Mouse (Mus musculus): Measurements from ENCODE around the gene Grin3b. TPM values are rescaled to one million over a fixed set of nuclear protein-coding genes. Genes with fewer than 3 reads are reported as not detected.

Gene Grin3b
- polyA plus RNA-seq (2015; fragmentation: Nextera tagmentation; extraction: Ambion mirVana) = 0.34 and 0.45 TPM in 2 replicates

DNA sequence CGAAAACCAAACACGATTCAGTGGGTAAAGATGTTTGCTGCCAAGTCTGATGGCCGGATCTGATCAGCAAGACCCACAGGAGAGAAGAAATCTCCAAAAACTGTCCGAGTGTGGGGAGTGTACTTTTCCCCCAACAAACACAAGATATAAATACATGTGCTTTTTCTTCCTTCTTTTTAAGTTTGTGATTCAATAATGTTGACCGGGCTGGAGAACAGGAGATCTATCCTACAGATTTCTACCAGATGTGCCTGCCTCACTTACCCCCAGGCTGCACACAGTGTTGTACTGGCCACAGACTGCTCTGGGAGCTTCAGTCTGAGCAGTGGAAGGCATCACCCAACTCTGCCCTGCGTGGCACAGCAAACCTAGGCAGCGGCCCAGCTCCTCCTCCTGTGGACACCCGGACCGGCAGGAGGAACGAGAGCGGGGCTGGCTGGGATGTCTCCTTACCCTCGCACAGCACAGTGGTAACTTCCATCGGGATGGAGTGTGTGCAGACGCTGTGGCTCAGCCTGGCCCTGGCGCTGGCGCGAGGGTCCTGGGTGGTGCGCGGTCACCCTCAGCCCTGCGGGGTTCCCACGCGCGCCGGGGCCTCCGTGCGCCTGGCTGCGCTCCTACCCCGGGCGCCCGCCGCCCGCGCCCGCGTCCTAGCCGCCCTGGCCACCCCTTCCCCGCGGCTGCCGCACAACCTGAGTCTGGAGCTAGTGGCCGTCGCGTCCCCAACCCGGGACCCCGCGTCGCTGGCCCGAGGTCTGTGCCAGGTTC is at the start of gene Grin3b:
Gene Grin3b, plus strand, starts transcription at position 301 of the 768 bp plus-strand sequence.
- H3K4me2 ChIP-seq = peak within 1 kb of the TSS; percentile 91
- 0 out of 2 replicates have a peak, but pooled peaks have one; percentile 9 for ATAC-seq (ENCODE audit: borderline replicate concordance, extremely low read depth, low FRiP score, low TSS enrichment)
- H3K9ac ChIP-seq = peak within 1 kb of the TSS; percentile 50
- peaks cover 30% of the 10 kb centered on the region for H3K27me3 ChIP-seq
- peak within 1 kb of the TSS; percentile 46 for H3K4me3 ChIP-seq
- no peaks in the 10 kb centered on the region for H3K9me3 ChIP-seq
- peaks cover 40% of the 10 kb centered on the region for H3K36me3 ChIP-seq
- no peak within 1 kb of the TSS for H3K27ac ChIP-seq
- WGBS = 6% methylated on average over 42 of the region's 47 CpGs
- H3K4me1 ChIP-seq = peaks cover 31% of the 10 kb centered on the region

GRCm38 (mm10) chr10:79920958-79921535 is 49.5 kb upstream of the Grin3b start, which contains the start of gene R3hdm4:
R3hdm4 (minus strand) TSS chr10:79921208.
- no peaks in the 10 kb centered on the region for H3K36me3 ChIP-seq
- H3K4me3 ChIP-seq = peak within 1 kb of the TSS; percentile 29
- H3K9ac ChIP-seq = peak within 1 kb of the TSS; percentile 24; the same call in 1 of the 2 replicates
- peak within 1 kb of the TSS; percentile 53 for H3K4me2 ChIP-seq
- H3K4me1 ChIP-seq = peaks cover 47% of the 10 kb centered on the region
- H3K9me3 ChIP-seq = no peaks in the 10 kb centered on the region
- peaks cover 62% of the 10 kb centered on the region for H3K27me3 ChIP-seq
- H3K27ac ChIP-seq = no peak within 1 kb of the TSS
- ATAC-seq (ENCODE audit: borderline replicate concordance, extremely low read depth, low FRiP score, low TSS enrichment) = no peak
- WGBS = 4% methylated on average over 41 of the region's 41 CpGs

- no peaks in the 10 kb centered on the region for H3K36me3 ChIP-seq
- H3K4me3 ChIP-seq = peak overlapping the region; percentile 29
- peaks cover 48% of the 10 kb centered on the region for H3K4me1 ChIP-seq
- no peak for ATAC-seq (ENCODE audit: borderline replicate concordance, extremely low read depth, low FRiP score, low TSS enrichment)
- H3K27me3 ChIP-seq = peaks cover 62% of the 10 kb centered on the region
- H3K9me3 ChIP-seq = no peaks in the 10 kb centered on the region
- H3K4me2 ChIP-seq = peak overlapping the region; percentile 53
- 2% methylated on average over 34 of the region's 34 CpGs for WGBS
- peak overlapping the region; percentile 24; the same call in 1 of the 2 replicates for H3K9ac ChIP-seq
- no peak overlapping the region for H3K27ac ChIP-seq
Measured at GRCm38 (mm10) chr10:79921572-79921971, 48.9 kb upstream of the Grin3b start.

GRCm38 (mm10) chr10:79924998-79925784 is 45.3 kb upstream of the Grin3b start:
- H3K27me3 ChIP-seq = peaks cover 34% of the 10 kb centered on the region
- H3K27ac ChIP-seq = no peak overlapping the region
- no peak for ATAC-seq (ENCODE audit: borderline replicate concordance, extremely low read depth, low FRiP score, low TSS enrichment)
- H3K9ac ChIP-seq = no peak overlapping the region
- 9% methylated on average over 29 of the region's 29 CpGs for WGBS
- H3K4me1 ChIP-seq = peaks cover 45% of the 10 kb centered on the region
- H3K36me3 ChIP-seq = no peaks in the 10 kb centered on the region
- peak overlapping the region; percentile 91 for H3K4me2 ChIP-seq
- peak overlapping the region; percentile 77 for H3K4me3 ChIP-seq
- no peaks in the 10 kb centered on the region for H3K9me3 ChIP-seq

GRCm38 (mm10) chr10:79925785-79926490 is 44.6 kb upstream of the Grin3b start:
- Histone ChIP-seq H3K4me3 (peak overlapping the region; percentile 77), H3K4me1 (peaks cover 43% of the 10 kb centered on the region), H3K27ac (peak overlapping the region; percentile 93), H3K27me3 (peaks cover 27% of the 10 kb centered on the region), H3K9ac (peak overlapping the region; percentile 81), H3K36me3 (no peaks in the 10 kb centered on the region), H3K4me2 (peak overlapping the region; percentile 91), H3K9me3 (no peaks in the 10 kb centered on the region)
- ATAC-seq (ENCODE audit: borderline replicate concordance, extremely low read depth, low FRiP score, low TSS enrichment) = no peak; the same call in 1 of the 2 replicates
- WGBS = 5% methylated on average over 15 of the region's 15 CpGs

DNA sequence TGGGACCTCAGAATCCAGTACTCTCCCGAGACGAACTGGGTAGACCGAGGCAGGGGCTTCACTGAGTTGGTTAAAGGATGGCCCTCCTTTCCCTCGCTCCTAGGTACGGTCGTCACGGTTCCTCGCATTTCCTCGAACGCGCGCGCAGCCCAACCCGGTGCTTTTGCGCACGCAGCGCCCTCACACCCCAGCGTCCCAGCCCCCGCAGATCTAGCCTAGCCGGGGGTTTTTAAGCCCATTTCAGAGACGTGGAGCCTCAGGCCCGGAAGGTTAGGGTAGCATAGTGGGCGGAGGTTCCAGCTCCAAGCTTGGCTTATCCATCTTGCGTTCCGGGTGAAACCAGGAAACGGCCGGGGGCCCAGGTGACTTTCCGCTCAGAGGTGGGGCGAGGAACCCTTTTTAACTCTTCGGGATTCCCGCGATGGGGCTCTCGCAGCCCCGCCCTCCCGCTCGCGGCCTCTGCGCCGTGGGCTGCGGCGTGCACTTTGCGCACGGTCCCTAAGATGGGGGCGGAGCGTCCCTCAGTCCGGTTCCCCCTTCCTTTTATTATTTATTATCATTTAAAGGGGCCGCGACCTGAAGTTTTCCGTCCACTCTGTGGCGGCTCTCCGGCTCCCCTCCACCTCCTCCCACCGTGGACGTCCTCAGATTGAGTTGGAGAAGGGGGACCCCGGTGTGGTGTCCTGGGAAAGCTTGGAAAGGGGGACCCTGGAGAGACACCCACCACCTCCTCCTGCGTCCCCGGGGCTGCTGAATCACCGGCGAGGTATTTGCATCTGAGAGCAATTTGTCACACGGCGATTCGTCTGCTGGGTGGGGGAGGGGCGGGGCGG is 43.8 kb upstream of the Grin3b start, which contains the start of gene Arid3a:
Gene Arid3a, plus strand, starts transcription at position 553 of the 833 bp plus-strand sequence.
- no peaks in the 10 kb centered on the region for H3K9me3 ChIP-seq
- under 1% methylated on average over 63 of the region's 63 CpGs for WGBS
- 0 out of 2 replicates have a peak, but pooled peaks cover under 1% of the 10 kb centered on the region for H3K36me3 ChIP-seq
- peaks cover 19% of the 10 kb centered on the region for H3K27me3 ChIP-seq
- peak within 1 kb of the TSS; percentile 81 for H3K9ac ChIP-seq
- peak within 1 kb of the TSS; percentile 91 for H3K4me2 ChIP-seq
- peak; percentile 71 for ATAC-seq (ENCODE audit: borderline replicate concordance, extremely low read depth, low FRiP score, low TSS enrichment)
- H3K4me3 ChIP-seq = peak within 1 kb of the TSS; percentile 77
- H3K4me1 ChIP-seq = peaks cover 44% of the 10 kb centered on the region
- peak within 1 kb of the TSS; percentile 93 for H3K27ac ChIP-seq

GRCm38 (mm10) chr10:79927324-79928029 is 43.0 kb upstream of the Grin3b start:
- Histone ChIP-seq H3K4me3 (peak overlapping the region; percentile 77), H3K4me2 (peak overlapping the region; percentile 91), H3K4me1 (peaks cover 50% of the 10 kb centered on the region), H3K9me3 (no peaks in the 10 kb centered on the region), H3K27ac (peak overlapping the region; percentile 93), H3K36me3 (0 out of 2 replicates have a peak, but pooled peaks cover 3% of the 10 kb centered on the region), H3K27me3 (peaks cover 11% of the 10 kb centered on the region), H3K9ac (peak overlapping the region; percentile 81)
- under 1% methylated on average over 54 of the region's 54 CpGs for WGBS
- ATAC-seq (ENCODE audit: borderline replicate concordance, extremely low read depth, low FRiP score, low TSS enrichment) = peak; percentile 14

DNA sequence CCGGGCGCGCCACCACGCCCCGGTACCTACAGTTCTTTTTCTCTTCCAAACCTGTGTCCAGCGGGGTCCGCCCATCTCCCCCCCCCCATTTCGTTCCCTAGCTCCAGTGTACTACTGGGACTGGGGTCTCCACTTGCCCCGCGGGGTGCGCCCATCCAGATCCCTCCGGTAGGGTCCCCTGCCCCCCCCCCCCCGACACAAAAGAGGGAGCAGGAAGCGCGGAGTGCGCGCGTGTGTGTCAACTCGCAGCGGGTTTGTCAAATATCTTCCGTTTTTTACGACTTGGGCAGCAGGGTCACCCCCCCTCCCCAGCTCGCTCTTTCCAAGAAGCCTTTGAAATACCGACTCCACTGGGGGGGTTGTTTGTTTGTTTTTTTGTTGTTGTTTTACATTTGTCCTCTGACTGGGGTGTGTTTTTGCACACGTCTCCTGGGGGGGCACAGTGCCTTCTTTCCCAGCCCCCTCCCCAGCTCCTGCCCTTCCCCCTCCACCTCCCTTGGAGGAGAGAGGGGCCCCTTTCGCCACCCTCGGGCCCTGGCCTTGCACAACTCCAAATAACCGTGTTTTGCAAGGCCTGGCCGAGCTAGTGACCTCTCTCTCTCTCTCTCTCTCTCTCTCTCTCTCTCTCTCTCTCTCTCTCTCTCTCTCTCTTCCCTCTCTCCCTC is 42.4 kb upstream of the Grin3b start:
- Histone ChIP-seq H3K4me3 (peak overlapping the region; percentile 77), H3K4me2 (peak overlapping the region; percentile 91), H3K9me3 (no peaks in the 10 kb centered on the region), H3K27me3 (peaks cover 5% of the 10 kb centered on the region), H3K4me1 (peaks cover 56% of the 10 kb centered on the region), H3K36me3 (0 out of 2 replicates have a peak, but pooled peaks cover 3% of the 10 kb centered on the region), H3K27ac (peak overlapping the region; percentile 93), H3K9ac (peak overlapping the region; percentile 81)
- under 1% methylated on average over 26 of the region's 29 CpGs for WGBS
- no peak for ATAC-seq (ENCODE audit: borderline replicate concordance, extremely low read depth, low FRiP score, low TSS enrichment)

DNA sequence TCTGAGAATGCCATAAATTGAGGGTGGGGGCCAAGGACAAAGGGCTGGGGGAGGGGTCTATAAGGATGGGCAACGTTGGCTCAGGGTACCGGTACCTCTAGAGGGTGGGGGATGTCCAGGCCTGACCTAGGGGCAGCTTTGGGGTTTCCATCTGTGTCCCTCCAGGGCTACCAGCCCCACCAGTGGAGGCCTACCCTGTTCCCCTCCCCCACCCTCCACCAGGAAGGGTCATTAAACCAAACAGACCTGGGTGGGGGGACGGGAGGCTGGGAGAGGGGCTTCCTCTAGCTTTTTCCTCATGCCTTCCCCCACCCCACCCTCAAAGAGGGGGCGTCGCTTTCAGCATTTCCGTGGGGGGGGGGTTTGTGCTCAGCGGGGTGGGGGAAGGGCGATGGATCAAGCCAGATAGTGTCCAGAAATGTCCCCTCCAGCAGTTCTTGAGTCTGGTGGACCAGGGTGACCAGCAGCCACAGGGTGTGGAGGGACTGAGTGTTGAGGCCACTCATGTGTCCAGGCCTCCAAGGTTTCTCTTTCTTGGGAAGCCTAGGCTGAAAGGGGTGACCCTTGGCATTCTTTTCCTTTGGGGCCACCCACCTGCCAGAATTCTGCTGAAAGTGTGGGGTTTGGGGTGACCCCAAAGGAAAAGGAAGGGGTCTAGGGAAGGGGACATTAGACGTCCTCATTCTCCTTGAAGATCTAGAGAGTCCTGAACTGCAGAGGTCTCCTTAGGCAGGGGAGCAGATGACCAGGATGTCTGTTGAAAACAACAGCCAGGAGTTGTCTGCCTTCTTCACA is 41.4 kb upstream of the Grin3b start:
- H3K4me2 ChIP-seq = peak overlapping the region; percentile 91
- no peak for ATAC-seq (ENCODE audit: borderline replicate concordance, extremely low read depth, low FRiP score, low TSS enrichment)
- H3K4me3 ChIP-seq = peak overlapping the region; percentile 77
- peaks cover 66% of the 10 kb centered on the region for H3K4me1 ChIP-seq
- H3K9ac ChIP-seq = peak overlapping the region; percentile 33; the same call in 1 of the 2 replicates
- H3K36me3 ChIP-seq = 0 out of 2 replicates have a peak, but pooled peaks cover 3% of the 10 kb centered on the region
- WGBS = 15% methylated on average over 9 of the region's 9 CpGs
- no peaks in the 10 kb centered on the region for H3K27me3 ChIP-seq
- no peaks in the 10 kb centered on the region for H3K9me3 ChIP-seq
- peak overlapping the region; percentile 31 for H3K27ac ChIP-seq
